Mouse (Mus musculus) heart, postnatal 0 days (tissue): ENCODE measurements around the gene Nup107. TPM values are rescaled to one million over a fixed set of nuclear protein-coding genes. Genes with fewer than 3 reads are reported as not detected.

Experiments used
- ATAC-seq: fragments of 200-750 bp; cut with Nextera tagmentation; 2 replicates; pipeline ENCODE4 v1.8.0; 2017; ENCODE audit warnings: low read depth, moderate number of reproducible peaks, moderate library complexity; ENCODE audit not compliant: insufficient read depth
- DNase-seq: peaks from one replicate; pipeline ENCODE4 v3.0.0-alpha.2; 2016; ENCODE audit warnings: low spot score
- H3K27ac ChIP-seq: fragments of 300-500 bp; sonication (generic); 2 replicates; pipeline ENCODE4 v1.5.1; 2014; ENCODE audit warnings: low read depth, mild to moderate bottlenecking
- H3K27me3 ChIP-seq: fragments of 300-500 bp; sonication (generic); 2 replicates; pipeline ENCODE4 v1.6.1; 2014; ENCODE audit warnings: low read length, mixed read lengths; ENCODE audit not compliant: control insufficient read depth, insufficient read depth
- H3K36me3 ChIP-seq: fragments of 300-500 bp; sonication (generic); replicated peaks from 2 replicates; pipeline ENCODE4 v1.6.1; 2014; ENCODE audit warnings: low read length, mixed read lengths; ENCODE audit not compliant: control insufficient read depth, insufficient read depth
- H3K4me1 ChIP-seq: fragments of 300-500 bp; sonication (generic); 2 replicates; pipeline ENCODE4 v1.6.1; 2014; ENCODE audit warnings: antibody characterized with exemption; ENCODE audit not compliant: control insufficient read depth, insufficient read depth
- H3K4me2 ChIP-seq: fragments of 300-500 bp; sonication (generic); 2 replicates; pipeline ENCODE4 v1.6.1; 2014; ENCODE audit warnings: low read depth, mild to moderate bottlenecking, low read length, moderate library complexity
- H3K4me3 ChIP-seq: fragments of 300-500 bp; sonication (generic); 2 replicates; pipeline ENCODE4 v1.5.1; 2014; ENCODE audit warnings: low read depth, low read length
- H3K9ac ChIP-seq: fragments of 300-500 bp; sonication (generic); replicated peaks from 2 replicates; pipeline ENCODE4 v1.6.1; 2014; ENCODE audit warnings: low read depth, low read length, mixed read lengths
- H3K9me3 ChIP-seq: fragments of 300-500 bp; sonication (generic); replicated peaks from 2 replicates; pipeline ENCODE4 v1.6.1; 2016; ENCODE audit warnings: low read length; ENCODE audit not compliant: control insufficient read depth
- CTCF ChIP-seq: IDR thresholded peaks from 2 replicates; pipeline ENCODE4 v1.5.1; 2016; ENCODE audit warnings: antibody characterized with exemption, control low read depth, low read depth
- EP300 ChIP-seq: IDR thresholded peaks from 2 replicates; pipeline ENCODE4 v1.6.1; 2016; ENCODE audit warnings: antibody characterized with exemption, low read depth
- WGBS: fragments of 180-500 bp; shearing (Covaris S2); extraction: QIAGEN DNeasy Blood & Tissue Kit; methylation state at CpG from one replicate; pipeline ENCODE4 v1.1.7; 2014; 5-methylcytosine and 5-hydroxymethylcytosine counted together
- polyA plus RNA-seq: library from polyadenylated mRNA; unstranded; fragments of >200 nt; fragmentation: Nextera tagmentation; extraction: Ambion mirVana; gene quantifications from 2 replicates; pipeline ENCODE4 v1.2.1, GENCODE M21; 2015
- total RNA-seq: library from RNA; depleted of rRNA; stranded (reverse); fragments of >200 nt; gene quantifications from 2 replicates; pipeline ENCODE4 v1.2.3, GENCODE M21; 2014; ENCODE audit warnings: low replicate concordance

Nup107 gene
- total and polyA plus RNA-seq, 2 experiments from 2014 or later: 18.6 to 23.6 TPM

DNA sequence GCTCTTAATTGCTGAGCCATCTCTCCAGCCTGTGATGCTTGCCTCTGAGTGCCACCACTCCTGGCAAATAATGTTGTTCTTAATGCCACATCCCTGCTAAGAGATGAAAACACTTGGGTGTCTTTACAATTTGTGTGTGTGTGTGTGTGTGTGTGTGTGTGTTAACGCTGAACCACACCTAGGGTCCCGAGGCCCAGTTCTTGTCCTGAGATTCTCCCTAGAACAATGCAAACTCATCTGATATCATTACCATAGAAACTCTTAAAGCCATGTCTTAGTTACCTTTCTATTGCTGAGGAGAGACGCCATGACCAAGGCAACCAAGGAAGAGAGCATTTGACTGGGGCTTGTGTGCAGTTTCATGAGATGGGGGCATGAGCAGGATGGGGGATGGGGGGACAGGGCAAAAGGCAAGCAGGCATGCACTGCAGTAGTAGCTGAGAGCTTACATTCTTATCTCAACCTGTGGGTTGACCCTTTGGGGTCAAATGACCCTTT is 78.4 kb downstream of the Nup107 start:
- Histone ChIP-seq H3K36me3 (no peaks in the 10 kb centered on the region), H3K9me3 (no peaks in the 10 kb centered on the region), H3K4me3 (no peak overlapping the region), H3K4me2 (no peak overlapping the region), H3K4me1 (peaks cover 15% of the 10 kb centered on the region), H3K27me3 (no peaks in the 10 kb centered on the region), H3K27ac (no peak overlapping the region), H3K9ac (no peak overlapping the region)
- ATAC-seq (no peak), DNase-seq (no peak)
- TF ChIP-seq CTCF (no peak), EP300 (no peak)
- WGBS: 81% methylated on average over 3 of the region's 3 CpGs

DNA sequence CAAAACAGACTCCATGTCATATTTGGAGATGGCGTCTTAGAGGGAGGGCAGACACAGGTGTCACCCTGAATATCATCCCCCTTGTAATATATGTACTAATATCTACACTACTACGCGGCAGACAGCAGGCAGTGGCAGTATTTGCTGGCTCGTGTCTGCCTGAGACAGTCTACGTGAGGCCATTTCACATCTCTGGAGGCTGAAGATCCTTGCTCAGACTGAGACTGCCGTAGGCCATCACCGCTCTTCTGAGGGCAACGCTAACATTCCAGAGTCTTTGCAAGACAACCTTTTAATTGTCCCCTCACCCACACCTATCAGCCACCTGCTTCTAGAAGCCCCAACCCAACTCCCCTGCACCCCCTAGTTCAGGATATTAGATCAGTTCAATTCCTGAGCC is 79.0 kb downstream of the Nup107 start:
- H3K4me2 ChIP-seq: no peak overlapping the region
- H3K9me3 ChIP-seq: no peaks in the 10 kb centered on the region
- whole genome bisulfite sequencing: 89% methylated on average over 8 of the region's 8 CpGs
- H3K4me1 ChIP-seq: peaks cover 20% of the 10 kb centered on the region
- H3K9ac ChIP-seq: no peak overlapping the region
- TF ChIP-seq EP300 (no peak), CTCF (no peak)
- H3K27ac ChIP-seq: no peak overlapping the region
- DNase-seq (no peak), ATAC-seq (no peak)
- H3K27me3 ChIP-seq: no peaks in the 10 kb centered on the region
- peaks cover 3% of the 10 kb centered on the region; the same call in 1 of the 2 replicates for H3K36me3 ChIP-seq
- no peak overlapping the region for H3K4me3 ChIP-seq

DNA sequence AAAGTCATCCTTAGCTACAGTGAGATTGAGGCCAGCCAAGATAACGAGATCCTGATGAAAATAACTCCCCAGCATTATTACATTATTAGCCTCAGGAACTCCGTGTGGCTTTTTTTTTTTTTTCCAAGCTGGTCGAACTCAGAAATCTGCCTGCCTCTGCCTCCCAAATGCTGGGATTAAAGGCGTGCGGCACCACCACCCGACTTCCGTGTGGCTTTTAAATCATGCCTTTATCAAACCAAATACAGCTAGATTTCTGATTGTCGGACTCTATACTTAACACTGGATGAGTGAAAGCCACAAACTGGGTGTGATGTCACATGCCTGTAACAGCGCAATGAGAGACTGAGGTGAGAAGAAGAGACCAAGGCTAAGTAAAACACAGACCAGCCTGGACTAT is 79.6 kb downstream of the Nup107 start:
- Histone ChIP-seq H3K4me3 (no peak overlapping the region), H3K27me3 (no peaks in the 10 kb centered on the region), H3K4me1 (peaks cover 19% of the 10 kb centered on the region), H3K36me3 (peaks cover 3% of the 10 kb centered on the region; the same call in 1 of the 2 replicates), H3K9ac (no peak overlapping the region), H3K9me3 (no peaks in the 10 kb centered on the region), H3K27ac (no peak overlapping the region), H3K4me2 (no peak overlapping the region)
- WGBS: 83% methylated on average over 9 of the region's 9 CpGs
- DNase-seq (no peak), ATAC-seq (no peak)
- no peak for TF ChIP-seq EP300
- TF ChIP-seq CTCF: no peak

DNA sequence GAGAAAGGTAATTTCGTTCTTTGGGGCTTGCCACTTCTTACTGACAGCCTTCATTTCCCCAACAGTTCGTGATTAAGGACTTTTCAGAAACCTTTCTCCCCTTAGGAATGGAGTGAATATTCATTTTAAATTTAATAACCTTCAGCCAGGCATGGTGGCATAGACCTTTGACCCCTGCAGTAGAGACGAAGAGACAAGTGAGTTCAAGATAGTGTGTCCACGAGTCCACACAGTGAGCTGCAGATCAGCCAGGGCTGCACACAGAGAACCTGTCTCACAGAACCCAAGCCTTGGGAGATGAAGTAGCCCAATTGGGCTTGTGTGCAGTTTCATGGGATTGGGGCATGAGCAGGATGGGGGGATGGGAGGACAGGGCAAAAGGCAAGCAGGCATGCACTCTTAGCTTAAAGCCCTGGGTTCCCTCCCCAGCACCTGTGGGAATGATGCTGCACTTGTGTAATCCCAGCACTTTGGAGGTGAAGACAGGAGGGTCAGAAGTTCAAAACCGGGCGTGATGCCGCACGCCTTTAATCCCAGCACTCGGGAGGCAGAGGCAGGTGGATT is 80.2 kb downstream of the Nup107 start:
- no peaks in the 10 kb centered on the region for H3K9me3 ChIP-seq
- DNase-seq (no peak), ATAC-seq (no peak)
- no peak overlapping the region for H3K9ac ChIP-seq
- H3K36me3 ChIP-seq: peaks cover 3% of the 10 kb centered on the region
- H3K4me2 ChIP-seq: no peak overlapping the region
- no peak for TF ChIP-seq EP300
- no peak for TF ChIP-seq CTCF
- no peak overlapping the region for H3K4me3 ChIP-seq
- H3K27me3 ChIP-seq: no peaks in the 10 kb centered on the region
- H3K27ac ChIP-seq: no peak overlapping the region
- peaks cover 19% of the 10 kb centered on the region for H3K4me1 ChIP-seq
- WGBS: 83% methylated on average over 9 of the region's 9 CpGs

DNA sequence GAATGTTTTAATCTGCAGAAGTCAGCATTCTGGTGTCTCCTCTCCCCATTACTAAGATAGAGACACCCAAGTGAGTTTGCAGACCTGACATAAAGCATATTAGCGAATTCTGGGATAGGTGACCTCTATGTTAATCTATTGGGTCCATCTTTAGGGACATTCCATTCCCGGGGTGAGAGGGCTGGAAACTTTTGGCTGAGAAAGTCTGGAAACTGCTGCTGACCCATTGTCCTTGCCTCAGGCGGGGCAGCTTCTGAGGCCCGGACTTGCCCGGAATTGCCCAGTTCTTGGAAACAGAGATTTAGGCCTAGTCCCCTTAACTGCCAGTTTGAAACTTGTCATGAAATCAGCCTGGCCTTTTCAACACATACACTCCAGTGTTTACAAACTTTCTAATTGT is 81.1 kb downstream of the Nup107 start:
- no peaks in the 10 kb centered on the region for H3K9me3 ChIP-seq
- TF ChIP-seq EP300 (no peak), CTCF (no peak)
- ATAC-seq (no peak), DNase-seq (no peak)
- H3K27ac ChIP-seq: no peak overlapping the region; the same call in 1 of the 2 replicates
- H3K27me3 ChIP-seq: no peaks in the 10 kb centered on the region
- peaks cover 21% of the 10 kb centered on the region for H3K4me1 ChIP-seq
- 56% methylated on average over 5 of the region's 5 CpGs for WGBS
- H3K9ac ChIP-seq: no peak overlapping the region
- peak overlapping the region; percentile 55 for H3K4me2 ChIP-seq
- peak overlapping the region; percentile 81 for H3K4me3 ChIP-seq
- H3K36me3 ChIP-seq: peaks cover 8% of the 10 kb centered on the region
